Mouse (Mus musculus) monocyte, adult 5-6 weeks (primary cell): ENCODE results near the gene Nudt22. TPM values are rescaled to one million over a fixed set of nuclear protein-coding genes. Genes with fewer than 3 reads are reported as not detected.
"Not testable (repeated sequence)": the region's sequence is repeated elsewhere in the genome, so short reads cannot be mapped to it uniquely, and the experiment has no call there.

ENCODE experiments used
- ATAC-seq: fragments of 153-309, 156-312 bp; replicated peaks from 2 replicates; pipeline ENCODE4 v1.8.0; 2017; ENCODE audit warnings: mild to moderate bottlenecking; ENCODE audit not compliant: low TSS enrichment, insufficient number of reproducible peaks, severe bottlenecking, poor library complexity, low FRiP score
- total RNA-seq: library from RNA; stranded (forward); fragments of 200-1000, 200-491, 200-594 nt; gene quantifications from 3 replicates; pipeline ENCODE4 v1.2.3, GENCODE M21; 2017

The Nudt22 gene
- total RNA-seq, 1 experiment from 2014 or later: 8.8 TPM

GRCm38 (mm10) chr19:6999360-7000063 lies 3.6 kb upstream of the Nudt22 start:
- no peak for ATAC-seq

GRCm38 (mm10) chr19:6997721-6998290 lies 1.9 kb upstream of the Nudt22 start:
- no peak for ATAC-seq

GRCm38 (mm10) chr19:6995255-6995991 lies 494 bp downstream of the Nudt22 start:
- no peak for ATAC-seq

DNA sequence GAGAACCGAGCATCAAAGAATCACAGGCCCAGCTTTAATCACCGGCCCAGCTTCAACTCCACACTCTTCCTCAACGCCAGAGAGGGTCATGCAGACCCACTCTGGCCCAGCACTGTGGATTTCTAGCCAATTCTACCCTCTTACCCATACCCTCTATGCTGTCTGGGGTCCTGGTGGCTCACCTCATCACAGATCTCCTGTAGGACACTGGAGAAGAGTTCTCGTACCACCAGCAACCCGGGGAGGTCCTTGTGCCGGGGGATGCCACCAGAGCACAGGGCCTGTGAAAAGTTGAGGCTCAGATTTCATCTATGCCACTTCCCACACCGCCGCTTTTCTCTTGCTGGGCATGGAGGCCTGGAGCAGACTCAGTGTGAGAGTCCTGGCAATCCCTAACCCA lies 1.4 kb downstream of the Nudt22 start:
- no peak for ATAC-seq

DNA sequence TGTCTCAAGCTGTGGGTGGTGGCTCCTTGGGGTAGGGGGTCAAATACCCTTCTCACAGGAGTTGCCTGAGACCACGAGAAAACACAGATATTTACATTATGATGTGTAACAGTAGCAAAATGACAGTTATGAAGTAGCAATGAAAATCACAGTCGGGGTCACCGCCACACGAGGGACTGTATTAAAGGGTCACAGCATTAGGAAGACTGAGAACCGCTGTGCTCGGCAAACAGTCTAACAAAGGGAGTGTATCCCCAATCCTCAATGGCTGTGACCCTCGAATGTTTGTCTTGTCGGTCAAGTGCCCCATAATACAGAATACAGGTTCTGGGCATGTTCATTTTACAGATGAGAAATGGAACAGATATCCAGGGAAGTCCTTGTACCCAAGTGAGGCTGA lies 1.9 kb downstream of the Nudt22 start:
- no peak for ATAC-seq

- no peak for ATAC-seq
These were observed 2.7 kb downstream of the Nudt22 start for GRCm38 (mm10) chr19:6993011-6993770.

DNA sequence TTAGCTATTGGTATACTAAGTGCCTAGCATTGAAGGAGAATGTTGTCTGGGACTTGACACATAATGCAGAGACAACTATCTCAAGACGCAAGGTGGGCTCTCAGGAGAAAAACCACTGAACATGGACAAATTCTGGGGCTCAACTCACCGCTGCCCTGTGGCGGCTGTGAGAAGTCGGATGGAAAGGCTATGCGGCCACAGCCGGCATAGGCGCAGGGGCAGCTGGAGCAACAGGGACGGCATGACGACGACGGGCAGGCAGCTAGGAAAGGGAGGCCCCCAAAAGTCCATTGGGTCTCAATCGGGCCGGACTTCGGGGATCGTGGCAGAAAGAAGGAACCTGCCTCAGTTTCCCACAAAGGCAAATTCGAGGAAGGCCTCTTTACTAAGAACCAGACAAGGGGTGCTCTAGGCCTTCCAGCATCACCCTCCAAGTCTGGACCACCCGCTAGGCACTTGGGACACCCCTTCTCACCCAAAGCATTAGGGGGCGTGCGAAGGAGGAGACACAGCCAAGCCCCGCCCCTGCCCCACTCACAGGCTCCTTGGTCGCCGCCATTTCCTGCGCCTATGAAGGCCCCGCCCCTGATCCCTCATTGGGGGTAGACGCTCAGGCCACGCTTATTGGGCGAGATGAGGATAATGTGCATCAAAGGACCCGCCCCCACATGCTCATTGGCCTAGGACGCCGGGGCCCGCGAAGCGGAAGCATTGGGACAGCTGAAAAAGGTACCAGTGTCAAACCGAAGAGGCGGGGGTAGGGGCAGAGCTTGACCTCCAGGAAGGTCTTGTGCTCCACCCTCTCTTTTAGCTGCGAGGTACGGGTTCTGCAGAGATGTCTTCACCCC lies 3.7 kb downstream of the Nudt22 start, which contains the start of gene Dnajc4:
Gene Dnajc4, minus strand, starts transcription at position 562 of the 848 bp plus-strand sequence.
- ATAC-seq: peak; percentile 94

GRCm38 (mm10) chr19:6991166-6991565 lies 4.8 kb downstream of the Nudt22 start:
- ATAC-seq: not testable (repeated sequence)

DNA sequence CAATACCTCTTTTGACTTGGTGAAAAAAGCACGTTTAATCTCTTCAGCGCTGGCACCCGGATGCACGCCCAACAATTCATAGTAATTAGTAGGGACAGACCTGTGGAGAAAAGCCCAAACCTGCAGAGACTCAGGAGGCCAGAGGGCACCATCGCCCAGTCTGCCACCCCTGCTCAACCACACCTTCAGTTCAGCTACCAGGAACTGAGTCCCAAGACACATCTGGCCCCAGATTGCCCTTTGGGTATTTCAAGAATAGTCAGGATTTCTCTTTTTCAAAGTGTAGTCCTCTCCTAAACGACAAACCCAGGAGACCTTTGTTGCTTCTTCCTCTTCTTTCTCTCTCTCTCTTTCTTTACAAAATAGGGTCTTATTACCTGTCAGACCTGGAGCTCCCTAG lies 5.2 kb downstream of the Nudt22 start:
- ATAC-seq: no peak

DNA sequence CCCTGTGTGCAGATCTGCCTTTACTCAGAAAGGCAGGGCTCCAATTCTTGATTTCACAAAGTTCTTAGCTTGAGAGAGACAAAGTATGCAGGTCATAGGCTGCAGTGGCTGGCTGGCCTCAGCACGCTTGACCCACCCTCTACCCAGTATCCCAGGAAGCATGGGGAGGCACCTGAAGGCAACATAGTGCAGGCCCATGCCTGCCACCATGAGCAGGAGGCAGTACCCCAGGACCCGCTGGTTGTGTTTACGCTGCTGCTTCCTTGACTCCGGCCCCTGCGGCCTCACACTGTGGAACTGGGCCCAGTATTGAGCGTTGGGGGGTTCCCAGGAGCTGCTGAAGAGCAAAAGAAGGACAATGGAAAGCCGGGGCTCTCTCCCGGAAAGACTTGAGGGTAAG lies 6.7 kb downstream of the Nudt22 start:
- no peak for ATAC-seq

- no peak for ATAC-seq
These were observed 8.0 kb downstream of the Nudt22 start for GRCm38 (mm10) chr19:6987904-6988285.

GRCm38 (mm10) chr19:6987061-6987903 lies 8.6 kb downstream of the Nudt22 start, which contains the start of gene Vegfb:
TSS of gene Vegfb (minus strand) at chr19:6987651.
- no peak for ATAC-seq

DNA sequence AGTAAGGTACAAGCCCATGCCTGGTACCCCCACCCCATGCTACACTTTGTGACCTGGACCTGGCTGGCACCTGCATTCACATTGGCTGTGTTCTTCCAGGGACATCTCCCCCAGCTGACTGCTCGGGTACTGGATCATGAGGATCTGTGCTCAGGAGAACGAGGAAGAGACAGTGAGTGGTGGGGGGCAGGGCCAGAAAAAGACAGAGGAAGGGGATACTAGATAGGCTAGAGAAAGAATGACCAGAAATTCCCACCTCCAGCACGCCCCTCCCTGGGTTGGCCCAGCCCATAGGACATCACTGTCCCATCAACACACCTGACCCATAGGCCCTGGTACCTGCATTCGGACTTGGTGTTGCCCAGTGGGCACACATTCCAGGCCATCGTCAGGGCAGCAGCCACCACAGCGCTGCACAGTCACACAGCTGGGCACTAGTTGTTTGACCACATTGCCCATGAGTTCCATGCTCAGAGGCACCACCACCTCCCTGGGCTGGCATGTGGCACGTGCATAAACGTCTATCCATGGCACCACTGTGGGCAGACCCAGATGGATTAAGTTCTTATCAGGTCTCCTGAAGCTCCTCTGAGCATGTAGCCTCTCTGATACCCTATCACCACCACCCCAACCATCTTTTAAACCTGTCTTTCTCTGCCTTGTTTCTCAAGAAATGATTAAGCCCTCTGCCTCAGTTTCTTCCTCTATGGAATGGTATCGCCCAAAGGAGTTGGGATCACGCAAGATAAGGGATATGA lies 9.8 kb downstream of the Nudt22 start:
- ATAC-seq: no peak

DNA sequence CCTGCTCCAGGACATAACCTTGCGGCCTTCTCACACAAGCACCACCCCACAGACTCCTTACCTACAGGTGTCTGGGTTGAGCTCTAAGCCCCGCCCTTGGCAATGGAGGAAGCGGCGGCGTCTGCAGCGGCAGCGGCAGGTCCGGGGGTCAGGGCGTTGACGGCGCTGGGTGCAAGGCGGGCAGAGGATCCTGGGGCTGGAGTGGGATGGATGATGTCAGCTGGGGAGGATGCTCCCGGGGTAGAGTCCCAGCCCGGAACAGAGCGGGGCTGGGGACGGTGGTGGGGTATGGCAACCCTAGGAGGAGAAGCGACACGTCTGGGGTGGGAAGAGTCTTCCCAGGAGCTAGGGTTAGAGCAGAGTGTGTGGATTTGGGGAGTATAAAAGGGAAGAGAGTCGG lies 10.6 kb downstream of the Nudt22 start:
- no peak for ATAC-seq

GRCm38 (mm10) chr19:6983621-6984020 lies 12.3 kb downstream of the Nudt22 start:
- ATAC-seq: no peak

DNA sequence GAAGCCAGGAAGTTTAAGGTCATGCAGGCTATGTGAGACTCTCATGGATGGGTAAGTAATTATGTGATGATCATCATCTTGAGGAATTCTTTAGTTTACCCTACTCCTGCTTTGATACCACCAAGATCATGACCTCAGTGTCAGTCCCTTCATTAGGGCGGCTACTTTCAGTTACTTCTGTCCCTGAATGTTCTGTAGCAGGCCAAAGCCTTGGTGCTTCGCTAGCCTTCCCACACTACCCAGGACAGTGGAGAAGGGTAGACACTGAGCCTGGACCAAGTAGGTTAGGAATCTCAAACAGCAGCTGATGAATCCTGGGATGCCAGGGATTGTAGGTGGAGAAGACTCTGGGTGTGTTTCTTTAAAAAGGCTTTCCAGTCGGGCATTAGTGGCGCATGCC lies 14.5 kb downstream of the Nudt22 start:
- no peak for ATAC-seq
